Mouse (Mus musculus) kidney, embryonic 16.5 days (tissue): ENCODE data around the gene Rxfp2. TPM values are rescaled to one million over a fixed set of nuclear protein-coding genes. Genes with fewer than 3 reads are reported as not detected.

ENCODE experiments used
- ATAC-seq: fragments of 200-750 bp; cut with Nextera tagmentation; 2 replicates; pipeline ENCODE4 v1.8.0; 2017; ENCODE audit warnings: moderate TSS enrichment; ENCODE audit not compliant: low FRiP score, low TSS enrichment
- H3K27ac ChIP-seq: fragments of 300-500 bp; sonication (generic); 2 replicates; pipeline ENCODE4 v1.5.1; 2014; ENCODE audit warnings: low read length
- H3K27me3 ChIP-seq: fragments of 300-500 bp; sonication (generic); 2 replicates; pipeline ENCODE4 v1.6.1; 2014; ENCODE audit warnings: low read length, control low read depth, mixed read lengths; ENCODE audit not compliant: insufficient read depth
- H3K36me3 ChIP-seq: fragments of 300-500 bp; sonication (generic); 2 replicates; pipeline ENCODE4 v1.6.1; 2014; ENCODE audit warnings: low read length, control low read depth, mixed read lengths; ENCODE audit not compliant: insufficient read depth
- H3K4me1 ChIP-seq: fragments of 300-500 bp; sonication (generic); 2 replicates; pipeline ENCODE4 v1.6.1; 2014; ENCODE audit warnings: low read length, control low read depth, mixed read lengths; ENCODE audit not compliant: insufficient read depth
- H3K4me2 ChIP-seq: fragments of 300-500 bp; sonication (generic); replicated peaks from 2 replicates; pipeline ENCODE4 v1.6.1; 2014; ENCODE audit warnings: low read depth, low read length
- H3K4me3 ChIP-seq: fragments of 300-500 bp; sonication (generic); 2 replicates; pipeline ENCODE4 v1.5.1; 2014; ENCODE audit warnings: mild to moderate bottlenecking, low read length
- H3K9ac ChIP-seq: fragments of 300-500 bp; sonication (generic); replicated peaks from 2 replicates; pipeline ENCODE4 v1.6.1; 2014; ENCODE audit warnings: low read length
- H3K9me3 ChIP-seq: fragments of 300-500 bp; sonication (generic); 2 replicates; pipeline ENCODE4 v1.6.1; 2016; ENCODE audit warnings: low read length, control low read depth
- WGBS: fragments of 180-500 bp; shearing (Covaris S2); extraction: QIAGEN DNeasy Blood & Tissue Kit; methylation state at CpG from one replicate; pipeline ENCODE4 v1.1.7; 2014; 5-methylcytosine and 5-hydroxymethylcytosine counted together
- polyA plus RNA-seq: library from polyadenylated mRNA; unstranded; fragments of >200 nt; fragmentation: Nextera tagmentation; extraction: Ambion mirVana; gene quantifications from 2 replicates; pipeline ENCODE4 v1.2.1, GENCODE M21; 2015

Gene Rxfp2
- polyA plus RNA-seq, 1 experiment from 2014 or later: 3.2 TPM

GRCm38 (mm10) chr5:150031634-150032033 is 13.2 kb downstream of the Rxfp2 start:
- H3K9me3 ChIP-seq: no peaks in the 10 kb centered on the region
- no peaks in the 10 kb centered on the region for H3K36me3 ChIP-seq
- H3K4me3 ChIP-seq: no peak overlapping the region
- H3K9ac ChIP-seq: no peak overlapping the region
- H3K27ac ChIP-seq: peak overlapping the region; percentile 19; the same call in 1 of the 2 replicates
- peak; percentile 47 for ATAC-seq
- H3K4me1 ChIP-seq: peaks cover 31% of the 10 kb centered on the region
- peak overlapping the region; percentile 1; the same call in 1 of the 2 replicates for H3K4me2 ChIP-seq
- H3K27me3 ChIP-seq: no peaks in the 10 kb centered on the region
- WGBS: 32% methylated on average over 3 of the region's 3 CpGs

- Histone ChIP-seq H3K27me3 (no peaks in the 10 kb centered on the region), H3K9me3 (no peaks in the 10 kb centered on the region), H3K4me1 (peaks cover 31% of the 10 kb centered on the region), H3K36me3 (no peaks in the 10 kb centered on the region), H3K9ac (no peak overlapping the region), H3K27ac (peak overlapping the region; percentile 19; the same call in 1 of the 2 replicates), H3K4me3 (no peak overlapping the region), H3K4me2 (peak overlapping the region; percentile 1; the same call in 1 of the 2 replicates)
- WGBS: 37% methylated on average over 3 of the region's 3 CpGs
- peak; percentile 32 for ATAC-seq
Observed at GRCm38 (mm10) chr5:150032075-150032492, 13.6 kb downstream of the Rxfp2 start.

- H3K36me3 ChIP-seq: no peaks in the 10 kb centered on the region
- no peak overlapping the region for H3K9ac ChIP-seq
- H3K27ac ChIP-seq: no peak overlapping the region
- WGBS: 75% methylated on average over 8 of the region's 8 CpGs
- no peak for ATAC-seq
- H3K4me3 ChIP-seq: no peak overlapping the region
- H3K27me3 ChIP-seq: no peaks in the 10 kb centered on the region
- no peak overlapping the region for H3K4me2 ChIP-seq
- no peaks in the 10 kb centered on the region for H3K9me3 ChIP-seq
- peaks cover 21% of the 10 kb centered on the region for H3K4me1 ChIP-seq
Observed at GRCm38 (mm10) chr5:150036286-150036685, 17.8 kb downstream of the Rxfp2 start.

GRCm38 (mm10) chr5:150036918-150037317 is 18.4 kb downstream of the Rxfp2 start:
- no peaks in the 10 kb centered on the region for H3K27me3 ChIP-seq
- no peak for ATAC-seq
- WGBS: 72% methylated on average over 4 of the region's 4 CpGs

GRCm38 (mm10) chr5:150044533-150044932 is 26.1 kb downstream of the Rxfp2 start:
- Histone ChIP-seq H3K9ac (no peak overlapping the region), H3K4me1 (peaks cover 11% of the 10 kb centered on the region), H3K27me3 (no peaks in the 10 kb centered on the region), H3K4me2 (no peak overlapping the region), H3K9me3 (0 out of 2 replicates have a peak, but pooled peaks cover 4% of the 10 kb centered on the region), H3K4me3 (no peak overlapping the region), H3K27ac (no peak overlapping the region), H3K36me3 (no peaks in the 10 kb centered on the region)
- 82% methylated on average over 2 of the region's 2 CpGs for WGBS
- no peak for ATAC-seq

More at GRCm38 (mm10) chr5:150036918-150037317, 18.4 kb downstream of the Rxfp2 start:
- Histone ChIP-seq H3K36me3 (no peaks in the 10 kb centered on the region), H3K4me3 (no peak overlapping the region), H3K9ac (no peak overlapping the region), H3K9me3 (0 out of 2 replicates have a peak, but pooled peaks cover 4% of the 10 kb centered on the region), H3K4me1 (peaks cover 17% of the 10 kb centered on the region), H3K4me2 (no peak overlapping the region), H3K27ac (no peak overlapping the region)

GRCm38 (mm10) chr5:150046438-150046837 is 28.0 kb downstream of the Rxfp2 start:
- WGBS: 35% methylated on average over 15 of the region's 15 CpGs
- no peak overlapping the region for H3K4me2 ChIP-seq
- no peaks in the 10 kb centered on the region for H3K36me3 ChIP-seq
- H3K4me3 ChIP-seq: no peak overlapping the region
- no peak overlapping the region for H3K9ac ChIP-seq
- H3K27me3 ChIP-seq: no peaks in the 10 kb centered on the region
- H3K4me1 ChIP-seq: peaks cover 16% of the 10 kb centered on the region
- no peak for ATAC-seq
- H3K9me3 ChIP-seq: 0 out of 2 replicates have a peak, but pooled peaks cover 4% of the 10 kb centered on the region
- no peak overlapping the region for H3K27ac ChIP-seq

- Histone ChIP-seq H3K4me3 (no peak overlapping the region), H3K36me3 (no peaks in the 10 kb centered on the region), H3K4me2 (no peak overlapping the region), H3K27me3 (no peaks in the 10 kb centered on the region), H3K27ac (no peak overlapping the region), H3K9ac (no peak overlapping the region), H3K9me3 (no peaks in the 10 kb centered on the region), H3K4me1 (peaks cover 17% of the 10 kb centered on the region)
- WGBS: 47% methylated on average over 7 of the region's 7 CpGs
- 0 out of 2 replicates have a peak, but pooled peaks have one; percentile 28 for ATAC-seq
Observed at GRCm38 (mm10) chr5:150049946-150050345, 31.5 kb downstream of the Rxfp2 start.

GRCm38 (mm10) chr5:150051828-150052227 is 33.4 kb downstream of the Rxfp2 start:
- Histone ChIP-seq H3K36me3 (no peaks in the 10 kb centered on the region), H3K4me2 (no peak overlapping the region), H3K9me3 (no peaks in the 10 kb centered on the region), H3K4me1 (peaks cover 10% of the 10 kb centered on the region), H3K27me3 (no peaks in the 10 kb centered on the region), H3K9ac (no peak overlapping the region), H3K27ac (no peak overlapping the region), H3K4me3 (no peak overlapping the region)
- WGBS: 44% methylated on average over 5 of the region's 5 CpGs
- no peak for ATAC-seq

GRCm38 (mm10) chr5:150053294-150053693 is 34.8 kb downstream of the Rxfp2 start:
- Histone ChIP-seq H3K4me3 (no peak overlapping the region), H3K36me3 (no peaks in the 10 kb centered on the region), H3K4me2 (no peak overlapping the region), H3K9ac (no peak overlapping the region), H3K27me3 (no peaks in the 10 kb centered on the region), H3K4me1 (peaks cover 6% of the 10 kb centered on the region), H3K27ac (no peak overlapping the region), H3K9me3 (no peaks in the 10 kb centered on the region)
- WGBS: 87% methylated on average over 4 of the region's 4 CpGs
- no peak for ATAC-seq

- Histone ChIP-seq H3K9ac (no peak overlapping the region), H3K4me2 (no peak overlapping the region), H3K27me3 (no peaks in the 10 kb centered on the region), H3K4me3 (no peak overlapping the region), H3K4me1 (peaks cover 6% of the 10 kb centered on the region), H3K27ac (no peak overlapping the region), H3K9me3 (peaks cover 3% of the 10 kb centered on the region; the same call in 1 of the 2 replicates), H3K36me3 (no peaks in the 10 kb centered on the region)
- WGBS: 78% methylated on average over 7 of the region's 7 CpGs
- 0 out of 2 replicates have a peak, but pooled peaks have one; percentile 14 for ATAC-seq
Observed at GRCm38 (mm10) chr5:150053956-150054355, 35.5 kb downstream of the Rxfp2 start.
